Mouse (Mus musculus): ENCODE data around the gene Cubn. TPM values are rescaled to one million over a fixed set of nuclear protein-coding genes. Genes with fewer than 3 reads are reported as not detected.

Cubn gene
- total RNA-seq, 2 experiments from 2014 or later, result 0.16 to 0.27 TPM

DNA sequence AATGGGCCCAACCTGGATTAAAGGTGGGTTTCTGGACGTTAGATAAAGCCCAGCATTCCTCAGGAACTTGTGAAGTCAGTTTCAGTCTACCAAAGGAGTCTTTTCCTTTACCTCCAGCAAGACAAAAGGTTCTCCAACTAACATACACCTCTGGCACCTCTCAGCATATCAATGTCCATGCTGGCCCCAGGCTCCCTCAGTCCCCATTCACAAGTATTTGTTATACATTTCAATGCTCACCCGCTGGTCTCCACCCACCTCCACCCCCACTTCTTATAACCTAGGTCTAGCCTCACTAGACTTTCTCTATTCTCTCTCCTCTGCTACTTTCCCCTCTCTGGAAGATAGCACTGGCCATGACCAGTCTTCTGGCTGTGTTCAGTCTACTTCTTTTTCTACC is 121.1 kb downstream of the Cubn start:
- no peak for DNase-seq (ENCODE audit: low spot score in 2 of 2)

DNA sequence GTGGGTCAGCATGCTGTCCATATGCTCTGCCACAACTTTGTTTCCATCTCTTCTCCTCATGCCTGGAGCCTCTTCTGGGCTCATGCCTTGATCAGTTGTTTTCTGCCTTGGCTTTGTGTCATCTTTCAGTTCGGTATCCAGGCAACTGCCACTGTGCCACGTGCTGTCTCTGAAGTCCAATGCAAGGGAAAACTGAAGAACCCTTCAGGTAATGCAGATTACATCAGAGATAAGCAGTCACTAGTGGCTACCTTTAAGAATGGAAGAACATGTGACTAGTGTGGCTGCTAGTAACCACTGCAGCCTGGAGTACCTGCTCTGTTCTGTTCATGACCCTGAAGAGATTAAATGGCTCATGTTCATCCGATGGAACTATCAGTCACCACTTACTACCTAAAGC is 123.1 kb downstream of the Cubn start:
- no peak for DNase-seq (ENCODE audit: low spot score in 2 of 2)

DNA sequence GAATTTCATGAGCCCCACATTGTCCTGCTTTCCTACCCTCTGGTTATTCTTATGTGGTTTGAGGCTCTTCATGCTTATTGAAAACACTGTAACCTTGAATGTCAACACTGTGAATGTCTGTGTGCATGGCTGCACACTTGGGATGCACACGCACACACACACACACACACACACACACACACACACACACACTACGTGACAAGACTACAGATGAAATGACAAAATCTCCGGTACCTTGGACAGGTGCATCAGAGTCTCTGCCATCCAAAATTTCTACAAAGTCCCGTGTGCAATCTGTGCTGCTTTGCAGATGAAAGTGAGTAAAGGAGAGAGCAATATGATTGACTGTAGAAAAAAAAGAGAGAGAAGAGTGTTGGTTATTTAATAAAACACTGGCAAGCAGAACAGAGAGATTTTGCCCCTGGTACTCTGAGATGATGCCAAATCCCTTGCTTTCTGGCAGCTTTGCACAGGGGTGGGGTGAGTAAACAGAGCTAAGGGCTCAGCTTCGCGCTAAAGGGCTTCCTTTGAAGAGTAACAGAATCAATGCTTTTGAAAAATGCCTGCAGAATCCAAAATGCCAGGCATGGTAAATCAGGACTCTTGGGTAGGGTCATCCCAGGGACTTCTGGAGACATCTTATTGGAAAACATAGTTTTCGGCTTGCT is 133.6 kb downstream of the Cubn start:
- DNase-seq (ENCODE audit: low spot score in 2 of 2), result no peak

DNA sequence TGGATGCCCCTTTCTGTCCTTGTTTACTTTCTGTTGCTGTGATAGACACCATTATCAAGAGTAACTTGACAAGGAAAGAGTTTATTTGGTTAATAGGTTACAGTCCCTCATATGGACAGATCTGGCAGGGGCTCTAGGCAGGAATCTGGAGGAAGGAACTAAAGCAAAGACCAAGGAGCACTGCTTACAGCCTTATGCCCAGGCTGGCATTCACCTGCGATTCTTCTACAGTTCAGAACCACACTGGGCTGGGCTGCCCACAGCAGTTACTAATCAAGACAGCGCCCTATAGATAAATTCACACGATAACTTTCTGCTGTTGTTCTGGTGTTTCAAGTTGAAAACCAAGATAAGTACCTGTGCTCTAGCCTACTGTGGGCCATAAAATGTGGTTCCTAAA is 138.8 kb downstream of the Cubn start:
- DNase-seq (ENCODE audit: low spot score in 2 of 2), result no peak

DNA sequence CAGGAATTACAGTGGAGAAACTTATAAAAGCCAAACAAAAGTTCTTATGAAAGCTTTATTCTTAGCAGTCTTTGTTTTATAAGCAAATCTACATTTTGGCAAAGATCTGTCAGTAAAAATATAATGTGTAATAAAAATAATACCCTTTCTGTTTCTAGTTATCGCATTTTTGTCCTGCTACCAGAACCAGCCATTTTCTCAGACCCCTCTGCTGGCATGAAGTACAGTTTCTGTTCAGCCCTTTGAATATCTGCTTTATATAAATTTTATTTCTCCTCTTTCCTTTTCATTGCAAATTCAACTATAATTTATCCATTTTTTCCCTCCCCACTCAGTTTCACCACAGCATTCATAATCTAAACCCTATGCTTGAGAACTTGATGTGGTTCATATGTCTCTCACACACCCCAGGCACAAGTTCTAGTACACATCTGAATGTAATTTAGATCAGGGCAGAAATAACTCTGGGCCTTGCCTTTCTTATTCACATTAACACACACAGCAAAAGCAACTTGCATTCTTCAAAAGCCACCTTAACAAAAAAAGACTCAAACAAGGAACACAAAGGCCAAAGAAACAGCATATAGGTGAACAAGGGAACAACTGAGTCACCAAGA is 139.4 kb downstream of the Cubn start:
- no peak for DNase-seq (ENCODE audit: low spot score in 2 of 2)

DNA sequence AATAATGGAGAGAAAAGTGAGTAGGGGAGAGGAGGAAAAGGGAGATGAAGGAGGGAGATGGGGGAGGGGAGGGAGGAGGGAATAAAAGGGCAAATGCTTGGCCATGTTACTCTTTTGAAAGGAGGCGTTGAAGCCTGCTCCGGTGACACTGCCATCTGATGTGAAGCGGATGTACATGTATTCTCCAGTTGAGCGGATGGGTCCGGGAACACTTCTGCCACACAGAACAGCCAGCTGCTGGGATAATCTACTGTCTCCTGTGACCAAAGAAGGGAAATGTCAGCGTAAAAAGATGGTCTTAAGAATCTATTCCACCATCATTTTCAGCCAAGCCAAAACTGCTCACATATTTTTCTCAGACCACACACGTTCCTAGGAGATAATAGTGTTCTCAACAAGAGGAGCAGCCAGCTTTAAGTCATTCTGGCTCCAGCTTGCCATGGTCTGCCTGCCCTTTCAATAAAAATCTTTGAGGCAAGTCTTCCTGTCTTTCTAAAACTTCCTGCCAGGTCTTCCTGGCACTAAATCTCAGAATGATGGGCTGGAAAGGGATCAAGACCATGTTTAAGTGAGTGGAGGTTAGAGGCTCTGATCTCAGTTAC is 149.2 kb downstream of the Cubn start:
- DNase-seq (ENCODE audit: low spot score in 2 of 2), result no peak

DNA sequence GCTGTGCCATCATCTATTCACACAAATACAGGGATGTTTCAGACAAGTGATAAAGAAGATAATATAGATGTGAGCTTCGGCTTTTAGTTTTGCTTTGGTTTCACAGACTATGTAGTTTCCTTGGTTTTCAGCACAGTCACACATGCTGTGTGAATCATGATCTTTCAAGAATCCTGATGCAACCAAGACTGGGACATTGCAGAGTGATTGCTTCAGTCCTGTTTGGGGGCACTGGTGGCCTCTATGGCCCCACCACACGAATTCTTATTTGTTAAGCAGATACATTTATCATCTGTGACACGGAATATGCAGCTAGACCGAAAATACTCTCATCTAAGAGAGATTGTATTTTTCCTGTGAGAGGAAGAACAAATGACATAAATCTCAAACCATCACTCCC is 156.2 kb downstream of the Cubn start:
- DNase-seq (ENCODE audit: low spot score in 2 of 2), result no peak

DNA sequence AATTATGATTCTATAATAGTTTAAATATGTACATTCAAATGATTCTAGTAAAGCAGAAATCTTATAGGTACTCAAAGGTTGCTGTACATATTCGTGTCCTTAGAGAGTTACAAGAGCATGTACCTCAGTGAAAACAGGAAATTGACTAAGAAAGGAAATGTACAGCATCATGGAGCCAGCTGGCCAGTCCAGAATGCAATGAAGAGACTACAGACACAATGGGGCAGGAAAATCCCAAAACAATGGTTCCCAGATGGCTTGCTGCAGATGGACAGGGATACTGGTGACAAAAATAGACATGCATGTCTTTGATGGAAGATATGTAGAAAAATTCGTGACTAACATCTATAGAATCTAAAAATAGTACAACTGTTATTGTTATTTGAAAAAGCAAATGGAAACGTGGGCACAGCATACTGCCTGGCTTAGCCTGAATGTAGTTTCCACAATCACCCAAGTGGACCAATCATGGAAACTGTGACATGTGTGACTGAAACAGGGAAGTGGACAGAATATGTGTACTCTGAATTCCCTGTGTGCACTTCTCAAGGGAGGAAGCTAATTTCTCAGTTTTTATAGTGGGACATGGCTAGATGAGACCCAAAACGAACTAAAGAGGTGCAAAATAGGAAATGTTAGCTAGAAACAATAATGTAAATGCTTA is 161.7 kb downstream of the Cubn start:
- DNase-seq (ENCODE audit: low spot score in 2 of 2), result no peak

DNA sequence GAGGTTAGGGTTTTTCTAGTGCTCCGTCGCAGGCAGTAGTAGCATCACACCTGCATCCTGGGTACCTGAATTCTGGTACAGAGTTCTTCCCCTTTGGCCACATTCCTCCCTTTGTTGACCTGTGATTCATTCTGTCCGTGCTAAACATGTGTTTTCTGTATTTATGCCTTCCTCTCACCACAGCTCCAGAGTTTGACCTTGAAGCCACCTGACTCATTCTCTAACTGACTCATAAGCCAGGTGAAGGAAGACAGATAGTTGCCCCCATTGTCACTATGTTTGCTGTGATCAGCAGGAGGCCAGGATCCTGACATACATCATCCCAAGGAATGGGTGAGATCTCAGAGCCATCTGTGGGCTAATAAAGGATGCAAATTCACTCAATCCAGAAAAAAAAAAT is 188.2 kb downstream of the Cubn start:
- no peak for DNase-seq (ENCODE audit: low spot score in 2 of 2)

DNA sequence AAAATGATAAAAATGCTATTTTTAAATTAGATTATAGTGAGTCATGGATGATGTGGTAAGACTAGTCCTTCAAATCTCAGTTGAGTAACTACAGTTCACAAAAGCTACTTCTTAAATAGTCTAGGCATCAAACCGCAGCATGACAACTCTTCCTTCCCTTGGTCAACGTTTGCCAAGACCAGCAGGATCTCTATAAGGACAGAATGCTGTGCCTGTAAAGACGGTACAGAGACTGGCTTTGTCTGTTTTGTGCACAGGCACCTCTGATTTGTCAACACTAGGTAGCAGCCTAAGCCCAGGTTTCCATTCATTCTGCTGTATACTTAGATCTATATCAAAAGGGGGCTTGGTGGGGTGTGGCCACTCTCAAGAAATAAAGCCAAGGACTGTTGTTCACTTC is 192.6 kb downstream of the Cubn start:
- DNase-seq (ENCODE audit: low spot score in 2 of 2), result no peak

DNA sequence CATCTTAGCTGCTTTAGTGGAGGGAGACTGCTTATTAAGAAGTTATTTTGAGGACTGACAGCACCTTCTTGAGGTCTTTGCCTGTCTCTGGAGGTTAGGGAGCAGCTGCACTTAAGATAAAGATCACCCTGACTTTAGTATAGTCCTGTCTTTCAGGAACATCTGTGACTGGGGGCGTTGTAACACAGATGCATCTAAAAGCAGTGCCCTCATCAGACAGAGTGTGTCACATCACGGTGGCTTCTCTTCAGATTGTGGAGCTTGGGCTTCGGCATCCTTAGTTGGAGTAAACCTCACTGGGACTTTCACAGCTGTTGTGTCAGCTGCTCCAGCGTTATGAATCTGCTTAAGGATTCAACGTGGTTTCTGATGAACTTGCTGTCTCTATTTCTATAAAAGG is 193.9 kb downstream of the Cubn start:
- DNase-seq (ENCODE audit: low spot score in 2 of 2), result no peak

DNA sequence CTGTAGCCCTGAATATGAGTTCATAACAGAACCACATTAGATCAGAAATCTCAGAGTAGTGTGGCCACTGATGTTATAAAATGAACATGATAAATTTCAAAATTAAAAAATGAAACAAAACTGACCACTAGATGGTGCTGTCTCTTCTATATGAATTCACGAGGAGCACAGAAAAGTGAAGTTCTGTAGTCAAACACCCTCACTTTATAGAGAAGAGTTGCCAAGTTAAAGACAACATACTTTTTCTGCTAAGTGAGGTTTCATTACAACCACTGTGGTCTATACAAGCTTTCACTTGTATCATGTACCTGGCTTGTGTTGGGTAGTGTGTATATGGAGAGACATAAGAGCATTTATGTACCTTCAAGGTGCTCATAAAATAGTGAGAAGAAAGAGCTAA is 201.0 kb downstream of the Cubn start:
- DNase-seq (ENCODE audit: low spot score in 2 of 2), result no peak

DNA sequence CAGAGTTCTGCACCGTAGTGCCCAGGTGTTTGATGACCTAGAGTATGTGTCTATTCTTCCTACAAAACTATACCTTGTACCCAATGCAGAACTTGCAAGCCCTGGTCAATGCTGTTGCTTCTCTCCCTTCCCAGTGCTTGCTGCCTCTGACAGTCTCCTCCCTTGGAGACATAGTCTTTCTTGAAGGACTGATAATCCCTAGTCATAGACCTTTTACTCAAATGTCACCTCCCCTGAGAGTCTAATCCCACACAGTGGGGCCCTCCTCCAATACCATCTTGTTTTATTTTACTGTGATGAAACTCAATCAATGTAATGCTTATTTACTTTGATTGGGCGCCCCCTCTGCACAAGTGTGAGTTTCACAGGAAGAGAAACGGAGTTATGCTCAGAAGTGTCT is 201.5 kb downstream of the Cubn start:
- no peak for DNase-seq (ENCODE audit: low spot score in 2 of 2)

DNA sequence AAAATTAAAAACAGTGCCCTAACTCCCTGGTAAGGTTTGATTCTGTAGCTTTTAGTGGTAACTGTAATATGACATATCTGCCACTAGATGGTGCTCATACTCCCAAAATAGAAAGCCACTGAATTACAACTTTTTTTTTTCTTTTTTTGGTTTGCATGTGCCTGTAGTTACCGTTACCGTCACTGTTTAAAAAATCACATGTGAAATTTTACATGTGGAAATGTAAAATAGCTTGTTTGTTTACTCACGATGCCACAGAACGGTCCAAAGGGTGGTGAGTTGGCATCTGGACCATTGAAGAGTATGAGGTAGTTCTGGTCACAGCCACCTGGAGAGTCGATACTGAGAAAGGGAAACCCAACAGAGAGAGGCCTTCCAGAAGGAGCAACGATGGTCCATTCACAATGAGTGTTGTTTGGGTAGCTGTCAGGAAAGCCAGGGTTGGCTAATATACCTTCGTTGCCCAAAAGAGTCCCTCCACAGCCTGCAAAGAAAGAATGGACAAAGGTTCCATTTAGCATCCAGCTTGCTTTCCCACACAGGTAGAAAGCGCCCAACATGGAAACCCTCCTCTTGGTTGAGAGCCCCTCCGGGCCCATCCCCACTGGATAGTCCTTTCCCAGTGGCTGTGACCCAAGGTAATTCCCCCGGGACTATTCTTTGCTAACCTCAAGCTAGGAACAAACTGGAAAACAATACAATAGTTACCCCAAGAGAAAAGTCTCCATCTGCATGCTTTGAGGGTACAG is 213.3 kb downstream of the Cubn start:
- no peak for DNase-seq (ENCODE audit: low spot score in 2 of 2)

DNA sequence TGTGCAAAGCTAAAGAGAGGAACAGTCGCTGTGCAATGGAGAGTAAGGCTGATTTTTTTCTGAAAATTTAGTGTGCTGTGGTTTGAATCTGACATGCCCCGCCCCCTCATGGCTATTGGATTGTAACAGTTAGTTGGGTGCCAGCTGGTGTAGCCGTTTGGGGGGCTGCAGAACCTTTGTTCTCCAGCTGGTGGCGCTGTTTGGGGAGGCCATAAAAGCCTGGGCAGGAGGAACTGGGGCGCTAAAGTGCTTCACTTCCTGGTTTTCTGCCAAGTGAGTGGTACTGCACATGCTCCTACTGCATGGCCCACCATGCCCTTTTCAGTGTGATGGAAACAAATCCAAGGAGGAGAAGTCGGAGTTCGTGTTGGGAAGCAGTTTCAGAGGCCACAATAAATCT is 215.7 kb downstream of the Cubn start:
- DNase-seq (ENCODE audit: low spot score in 2 of 2), result no peak

DNA sequence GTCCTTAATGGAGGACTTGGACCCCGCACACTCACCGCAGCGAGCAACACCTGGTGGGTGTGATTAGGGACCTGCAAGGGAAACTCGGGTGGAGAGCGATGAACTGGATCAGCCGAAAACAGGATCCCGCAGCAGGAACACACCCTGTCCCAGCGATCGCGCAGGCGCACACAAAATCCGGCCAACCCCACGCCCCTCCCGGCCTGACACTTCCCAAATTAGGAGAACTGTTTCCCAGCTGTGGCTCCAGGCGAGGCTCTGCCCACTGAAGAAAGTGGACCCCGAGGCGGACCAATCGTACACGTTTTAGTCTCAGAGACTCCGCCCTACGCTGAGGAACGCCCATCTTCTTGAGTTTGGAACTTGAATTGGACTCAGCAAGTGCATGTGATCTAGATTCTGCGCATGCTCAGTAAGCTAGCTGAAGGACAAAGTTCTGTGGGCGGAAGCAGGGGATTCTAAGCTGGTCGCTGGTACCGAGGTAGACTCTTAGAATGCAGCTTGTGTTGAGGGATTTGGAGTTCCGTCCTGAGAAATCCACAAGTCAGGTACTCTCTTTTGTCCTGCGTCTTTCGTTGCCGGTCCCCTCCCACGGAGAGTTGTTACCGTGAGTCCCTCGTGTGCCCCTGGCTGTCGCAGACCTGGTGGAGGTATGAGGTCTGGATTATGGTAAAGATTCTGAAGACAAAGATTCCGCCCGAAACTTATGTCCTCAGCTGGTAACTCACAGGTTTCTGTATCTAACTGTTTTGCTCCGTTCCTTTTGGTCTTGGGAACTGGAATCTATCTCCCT is 220.3 kb downstream of the Cubn start, which contains the start of gene Rsu1:
Rsu1 (minus strand) TSS at position 251 of the 793 bp plus-strand sequence.
- peak; percentile 85 to 93 for DNase-seq (ENCODE audit: low spot score in 2 of 2)

DNA sequence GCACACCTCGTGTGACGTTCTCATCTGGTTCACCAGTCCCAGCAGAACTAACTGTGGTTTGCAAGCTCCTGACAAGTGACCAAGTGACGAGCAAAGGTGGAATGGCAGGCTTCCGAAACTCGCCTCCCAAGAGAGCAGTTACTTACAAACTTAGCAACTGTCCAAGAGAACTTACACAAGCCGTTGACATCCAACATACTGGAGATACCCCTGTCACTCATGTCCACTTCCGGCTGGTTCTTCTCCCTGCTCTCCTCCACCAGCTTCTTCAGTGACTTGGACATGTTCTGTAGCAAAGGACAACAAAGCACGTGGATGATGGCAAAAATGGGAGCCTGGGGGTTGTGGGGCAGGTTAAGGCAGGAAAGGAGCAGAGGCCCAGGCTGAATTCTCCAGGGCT is 220.9 kb downstream of the Cubn start:
- DNase-seq (ENCODE audit: low spot score in 2 of 2), result no peak

DNA sequence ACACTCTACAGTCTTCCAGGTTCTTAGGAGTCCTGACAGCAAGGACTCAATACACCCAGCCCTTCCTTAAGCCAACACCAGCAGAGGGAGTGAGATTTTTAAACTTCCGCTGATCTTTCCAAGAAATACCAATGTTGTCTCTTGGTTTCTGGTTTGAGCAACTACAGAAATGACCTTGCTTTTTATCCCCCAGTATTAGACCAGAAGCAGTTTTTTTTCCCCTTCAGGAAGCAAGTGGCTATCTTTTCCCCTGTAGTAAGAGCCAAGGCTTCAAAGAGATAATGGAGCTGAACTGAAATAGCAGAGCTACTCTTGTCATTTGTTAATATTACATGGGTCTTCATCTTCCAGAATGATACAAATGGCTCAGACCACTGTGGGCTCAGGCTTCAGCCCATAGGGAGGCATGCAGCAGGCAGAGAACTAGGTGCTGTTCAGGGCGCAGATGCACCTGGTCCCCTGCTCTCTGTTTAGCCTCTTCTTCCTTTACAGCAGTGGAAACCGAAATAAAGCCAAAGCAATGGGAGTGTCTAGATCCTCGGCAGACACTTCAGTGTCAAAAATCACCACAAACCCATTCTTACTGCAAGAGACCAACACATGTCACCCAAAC is 222.8 kb downstream of the Cubn start:
- no peak for DNase-seq (ENCODE audit: low spot score in 2 of 2)

DNA sequence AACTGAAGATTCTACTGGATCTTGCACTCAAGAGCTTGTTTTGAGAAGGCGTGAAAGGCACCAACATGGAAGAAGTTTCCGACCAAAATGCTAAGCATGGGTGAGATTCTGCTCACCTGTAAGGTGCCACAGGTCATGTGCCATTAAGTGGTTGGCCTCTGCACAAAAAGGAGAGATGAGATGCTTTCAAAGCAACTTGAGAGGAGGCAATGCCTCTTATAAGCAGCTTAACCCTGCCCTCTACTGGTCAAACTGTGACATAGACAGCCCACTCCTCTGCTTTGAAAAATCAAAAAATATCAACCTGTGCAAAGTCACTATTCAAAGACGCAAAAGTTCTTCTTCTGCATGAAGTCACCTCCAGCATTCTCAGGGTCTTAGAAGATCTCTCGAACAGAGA is 226.7 kb downstream of the Cubn start:
- DNase-seq (ENCODE audit: low spot score in 2 of 2), result no peak

DNA sequence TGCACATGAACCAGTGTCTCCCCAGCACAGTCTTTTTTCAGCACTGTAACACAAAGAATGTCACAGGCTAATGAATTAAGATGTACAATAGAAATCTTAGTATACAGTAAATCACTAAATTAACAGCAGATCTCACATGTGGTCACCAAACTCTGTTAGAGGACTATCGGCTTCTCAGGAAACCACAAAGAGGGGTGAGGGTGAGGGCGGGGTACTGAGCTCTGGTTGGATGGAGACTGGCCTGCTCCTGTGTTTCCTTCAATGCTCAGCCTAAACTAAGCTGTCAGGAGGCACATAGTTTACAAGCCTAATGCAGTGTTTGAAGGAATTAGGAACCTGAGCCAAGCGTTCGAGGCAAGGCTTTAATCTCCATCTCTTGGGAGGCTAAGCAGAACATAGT is 228.5 kb downstream of the Cubn start:
- no peak for DNase-seq (ENCODE audit: low spot score in 2 of 2)
